Mouse (Mus musculus) mature B cell (primary cell): Measurements from ENCODE around the gene Lats1.

Source experiments
- in situ Hi-C: fragments of 300-500 bp; cut with MboI; formaldehyde crosslinking; loops from 2 replicates; pipeline ENCODE4 v1.14.3; 2019

Gene Lats1

GRCm38 (mm10) chr10:7680731-7681301 is at the start of gene Lats1, which contains the start of gene Pcmt1:
Gene Lats1 (plus strand): TSS chr10:7681214.
Gene Pcmt1 (minus strand): TSS chr10:7681136.
- in situ Hi-C loops = no loop called here

GRCm38 (mm10) chr10:7640366-7640765 is 40.6 kb upstream of the Lats1 start:
- in situ Hi-C loops = no loop called here

GRCm38 (mm10) chr10:7645911-7646310 is 35.1 kb upstream of the Lats1 start:
- in situ Hi-C loops = no loop called here

- in situ Hi-C loops = no loop called here
These were observed 32.0 kb upstream of the Lats1 start for GRCm38 (mm10) chr10:7649059-7649458.

GRCm38 (mm10) chr10:7651057-7651456 is 30.0 kb upstream of the Lats1 start:
- in situ Hi-C loops = no loop called here

- in situ Hi-C loops = no loop called here
These were observed 18.4 kb upstream of the Lats1 start for GRCm38 (mm10) chr10:7662471-7663141.

GRCm38 (mm10) chr10:7663159-7664026 is 17.6 kb upstream of the Lats1 start:
- in situ Hi-C loops = no loop called here

- in situ Hi-C loops = no loop called here
These were observed 16.9 kb upstream of the Lats1 start for GRCm38 (mm10) chr10:7664027-7664526.

GRCm38 (mm10) chr10:7664889-7665288 is 16.1 kb upstream of the Lats1 start:
- in situ Hi-C loops = no loop called here

GRCm38 (mm10) chr10:7667342-7667802 is 13.6 kb upstream of the Lats1 start, which contains the start of gene Nup43:
Gene Nup43 (plus strand): TSS chr10:7667503.
- in situ Hi-C loops = no loop called here

- in situ Hi-C loops = no loop called here
These were observed 7.3 kb upstream of the Lats1 start for GRCm38 (mm10) chr10:7673673-7674072.

- in situ Hi-C loops = no loop called here
These were observed 470 bp downstream of the Lats1 start for GRCm38 (mm10) chr10:7681343-7682025.

GRCm38 (mm10) chr10:7682249-7682648 is 1.2 kb downstream of the Lats1 start:
- in situ Hi-C loops = no loop called here

- in situ Hi-C loops = no loop called here
These were observed 5.9 kb downstream of the Lats1 start for GRCm38 (mm10) chr10:7686902-7687301.

GRCm38 (mm10) chr10:7695286-7695685 is 14.3 kb downstream of the Lats1 start:
- in situ Hi-C loops = no loop called here

- in situ Hi-C loops = no loop called here
These were observed 19.1 kb downstream of the Lats1 start for GRCm38 (mm10) chr10:7700120-7700519.

- in situ Hi-C loops = no loop called here
These were observed 21.6 kb downstream of the Lats1 start for GRCm38 (mm10) chr10:7702586-7702985.

GRCm38 (mm10) chr10:7710121-7710520 is 29.1 kb downstream of the Lats1 start:
- in situ Hi-C loops = no loop called here

- in situ Hi-C loops = no loop called here
These were observed 31.5 kb downstream of the Lats1 start for GRCm38 (mm10) chr10:7712506-7712905.

- in situ Hi-C loops = no loop called here
These were observed 34.0 kb downstream of the Lats1 start for GRCm38 (mm10) chr10:7715056-7715455.

- in situ Hi-C loops = no loop called here
These were observed 44.9 kb downstream of the Lats1 start, which contains the start of gene Katna1 for GRCm38 (mm10) chr10:7725751-7726500. Gene Katna1 (plus strand): TSS chr10:7726000.
